Mouse (Mus musculus) heart, embryonic 10.5 days (tissue): ENCODE measurements around the gene Caml. TPM values are rescaled to one million over a fixed set of nuclear protein-coding genes. Genes with fewer than 3 reads are reported as not detected.
"Not testable (repeated sequence)": the region's sequence is repeated elsewhere in the genome, so short reads cannot be mapped to it uniquely, and the experiment has no call there.

Source experiments
- DNase-seq: peaks from one replicate; pipeline ENCODE4 v3.0.0-alpha.2; 2017; ENCODE audit warnings: low spot score
- H3K27ac ChIP-seq: fragments of 300-500 bp; sonication (generic); 2 replicates; pipeline ENCODE4 v1.5.1; 2016; ENCODE audit warnings: mild to moderate bottlenecking
- H3K27me3 ChIP-seq: fragments of 300-500 bp; sonication (generic); 2 replicates; pipeline ENCODE4 v1.6.1; 2016; ENCODE audit warnings: mild to moderate bottlenecking; ENCODE audit not compliant: poor library complexity, insufficient read depth, severe bottlenecking
- H3K36me3 ChIP-seq: fragments of 300-500 bp; sonication (generic); 2 replicates; pipeline ENCODE4 v1.6.1; 2016; ENCODE audit warnings: mild to moderate bottlenecking, moderate library complexity
- H3K4me1 ChIP-seq: fragments of 300-500 bp; sonication (generic); 2 replicates; pipeline ENCODE4 v1.6.1; 2016; ENCODE audit warnings: mild to moderate bottlenecking
- H3K4me3 ChIP-seq: fragments of 300-500 bp; sonication (generic); 2 replicates; pipeline ENCODE4 v1.5.1; 2016; ENCODE audit warnings: mild to moderate bottlenecking, moderate library complexity
- H3K9me3 ChIP-seq: fragments of 300-500 bp; sonication (generic); 2 replicates; pipeline ENCODE4 v1.6.1; 2016; ENCODE audit warnings: mild to moderate bottlenecking, moderate library complexity
- WGBS: fragments of 180-500 bp; shearing (Covaris S2); methylation state at CpG from one replicate; pipeline ENCODE4 v1.1.7; 2016; 5-methylcytosine and 5-hydroxymethylcytosine counted together
- polyA plus RNA-seq: library from polyadenylated mRNA; unstranded; fragments of >200 nt; fragmentation: Nextera tagmentation; extraction: Ambion mirVana; gene quantifications from 2 replicates; pipeline ENCODE4 v1.2.1, GENCODE M21; 2016

Caml gene
- 31.3 and 41.8 TPM in 2 replicates for polyA plus RNA-seq

- Histone ChIP-seq H3K4me3 (peak within 1 kb of the TSS; percentile 88), H3K9me3 (no peaks in the 10 kb centered on the region), H3K36me3 (peaks cover 22% of the 10 kb centered on the region), H3K27me3 (no peaks in the 10 kb centered on the region), H3K4me1 (peaks cover 11% of the 10 kb centered on the region), H3K27ac (peak within 1 kb of the TSS; percentile 94)
- peak; percentile 95 for DNase-seq
- WGBS, result under 1% methylated on average over 59 of the region's 59 CpGs
Observed at GRCm38 (mm10) chr13:55622649-55623541, at the start of gene Caml. TSS of gene Caml (plus strand) at chr13:55623005.

DNA sequence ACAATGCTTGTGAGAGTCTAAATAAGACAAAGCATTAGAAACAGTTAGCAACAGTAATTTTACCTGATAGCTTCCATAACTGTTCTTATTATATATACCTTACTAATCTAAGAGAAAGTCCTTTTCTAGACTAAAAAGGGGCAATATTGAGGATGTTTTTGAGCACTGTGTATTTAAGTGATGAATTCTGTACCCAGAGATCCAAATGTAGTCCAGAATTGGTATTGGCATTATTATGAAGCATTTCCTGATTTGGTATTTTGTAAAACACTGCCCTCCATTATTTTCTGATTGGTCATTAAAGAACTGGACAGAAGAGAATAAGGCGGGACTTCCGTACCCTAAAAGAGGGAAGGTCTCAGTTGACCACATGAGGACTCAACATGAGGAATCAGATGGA is 49.4 kb upstream of the Caml start, which contains the start of gene Tmed9:
Gene Tmed9 (plus strand): TSS at position 301 of the 400 bp plus-strand sequence.
- 96% methylated on average over 2 of the region's 2 CpGs for whole genome bisulfite sequencing
- H3K4me1 ChIP-seq, result peaks cover 23% of the 10 kb centered on the region
- H3K4me3 ChIP-seq, result no peak within 1 kb of the TSS
- no peaks in the 10 kb centered on the region for H3K9me3 ChIP-seq
- H3K36me3 ChIP-seq, result peaks cover 1% of the 10 kb centered on the region; the same call in 1 of the 2 replicates
- no peak for DNase-seq
- no peak within 1 kb of the TSS for H3K27ac ChIP-seq
- H3K27me3 ChIP-seq, result no peaks in the 10 kb centered on the region

DNA sequence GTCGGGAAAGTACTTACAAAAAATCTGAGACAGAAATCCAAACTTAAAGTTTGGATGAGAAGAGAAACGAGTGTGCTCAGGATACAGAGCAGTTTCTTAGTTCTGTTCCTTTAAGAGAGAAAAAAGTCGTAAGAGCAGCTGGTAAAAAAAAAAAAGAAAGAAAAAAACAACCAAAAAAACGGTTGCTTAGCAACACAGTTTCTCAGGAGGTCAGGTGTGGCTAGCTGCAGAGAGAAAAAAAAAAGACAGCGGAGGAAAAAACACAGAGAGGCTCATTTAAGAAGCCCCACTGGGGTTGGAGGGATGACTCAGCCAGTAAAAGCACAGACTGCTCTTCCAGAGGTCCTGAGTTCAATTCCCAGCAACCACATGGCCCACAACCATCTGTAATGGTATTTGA is 48.5 kb upstream of the Caml start:
- Histone ChIP-seq H3K9me3 (no peaks in the 10 kb centered on the region), H3K27me3 (no peaks in the 10 kb centered on the region), H3K4me3 (no peak overlapping the region), H3K4me1 (peaks cover 18% of the 10 kb centered on the region), H3K36me3 (no peaks in the 10 kb centered on the region), H3K27ac (no peak overlapping the region)
- WGBS, result 79% methylated on average over 5 of the region's 5 CpGs
- DNase-seq, result no peak

GRCm38 (mm10) chr13:55575932-55576331 is 46.9 kb upstream of the Caml start:
- Histone ChIP-seq H3K27ac (no peak overlapping the region), H3K36me3 (no peaks in the 10 kb centered on the region), H3K27me3 (no peaks in the 10 kb centered on the region), H3K4me3 (no peak overlapping the region), H3K4me1 (peaks cover 8% of the 10 kb centered on the region; the same call in 1 of the 2 replicates), H3K9me3 (no peaks in the 10 kb centered on the region)
- DNase-seq, result no peak
- WGBS, result 54% methylated on average over 5 of the region's 5 CpGs

- 80% methylated on average over 7 of the region's 7 CpGs for whole genome bisulfite sequencing
Observed at GRCm38 (mm10) chr13:55576872-55577271, 45.9 kb upstream of the Caml start.

GRCm38 (mm10) chr13:55578086-55578485 is 44.7 kb upstream of the Caml start:
- H3K36me3 ChIP-seq, result no peaks in the 10 kb centered on the region
- H3K4me1 ChIP-seq, result no peaks in the 10 kb centered on the region
- no peak for DNase-seq
- H3K9me3 ChIP-seq, result no peaks in the 10 kb centered on the region
- H3K4me3 ChIP-seq, result no peak overlapping the region
- no peak overlapping the region for H3K27ac ChIP-seq
- WGBS, result 75% methylated on average over 4 of the region's 4 CpGs
- no peaks in the 10 kb centered on the region for H3K27me3 ChIP-seq

More at GRCm38 (mm10) chr13:55576872-55577271, 45.9 kb upstream of the Caml start:
- not testable (repeated sequence) for H3K27ac ChIP-seq, H3K4me1 ChIP-seq, H3K36me3 ChIP-seq, DNase-seq, H3K27me3 ChIP-seq, H3K4me3 ChIP-seq, H3K9me3 ChIP-seq

DNA sequence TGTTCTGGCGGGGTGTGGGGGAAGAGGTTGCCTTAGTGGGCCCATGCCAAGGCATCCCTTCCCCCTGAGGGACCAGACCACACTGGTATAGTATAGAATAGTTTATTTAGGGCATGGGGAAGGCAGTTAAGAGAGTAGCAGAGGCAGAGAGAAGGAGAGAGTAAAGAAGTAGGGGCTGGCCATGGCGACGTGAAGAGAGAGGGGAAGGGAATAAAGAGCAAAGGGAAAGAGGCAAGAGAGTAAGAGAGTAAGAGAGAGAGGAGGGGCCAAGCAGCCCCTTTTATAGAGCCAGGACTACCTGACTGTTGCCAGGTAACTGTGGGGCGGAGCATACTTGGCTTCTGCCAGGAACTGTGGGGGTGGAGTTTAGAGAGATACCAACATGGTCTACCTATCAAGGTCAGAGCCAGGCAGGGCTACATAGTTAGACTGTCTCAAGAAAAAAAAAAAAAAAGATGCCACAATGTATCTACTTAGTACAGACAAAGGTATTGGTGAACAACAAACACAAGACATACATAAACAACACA is 30.8 kb upstream of the Caml start:
- H3K36me3 ChIP-seq, result peaks cover 28% of the 10 kb centered on the region
- 0 out of 2 replicates have a peak, but pooled peaks cover 4% of the 10 kb centered on the region for H3K27me3 ChIP-seq
- H3K4me3 ChIP-seq, result peak overlapping the region; percentile 84; the same call in 1 of the 2 replicates
- H3K27ac ChIP-seq, result no peak overlapping the region; the same call in 1 of the 2 replicates
- DNase-seq, result no peak
- H3K9me3 ChIP-seq, result no peaks in the 10 kb centered on the region
- 61% methylated on average over 4 of the region's 4 CpGs for WGBS
- H3K4me1 ChIP-seq, result peaks cover 11% of the 10 kb centered on the region

- peak; percentile 99 for DNase-seq
- Histone ChIP-seq H3K27me3 (0 out of 2 replicates have a peak, but pooled peaks cover 4% of the 10 kb centered on the region), H3K4me1 (peaks cover 11% of the 10 kb centered on the region), H3K9me3 (no peaks in the 10 kb centered on the region), H3K36me3 (peaks cover 34% of the 10 kb centered on the region), H3K4me3 (peak overlapping the region; percentile 84), H3K27ac (peak overlapping the region; percentile 93)
- WGBS, result 4% methylated on average over 29 of the region's 29 CpGs
Observed at GRCm38 (mm10) chr13:55592512-55593253, 30.1 kb upstream of the Caml start.

- H3K4me1 ChIP-seq, result peaks cover 11% of the 10 kb centered on the region
- DNase-seq, result no peak
- H3K27ac ChIP-seq, result peak overlapping the region; percentile 93
- H3K9me3 ChIP-seq, result no peaks in the 10 kb centered on the region
- H3K27me3 ChIP-seq, result 0 out of 2 replicates have a peak, but pooled peaks cover 4% of the 10 kb centered on the region
- H3K36me3 ChIP-seq, result peaks cover 40% of the 10 kb centered on the region
- WGBS, result under 1% methylated on average over 31 of the region's 31 CpGs
- H3K4me3 ChIP-seq, result peak overlapping the region; percentile 84
Observed at GRCm38 (mm10) chr13:55593254-55593747, 29.5 kb upstream of the Caml start.

DNA sequence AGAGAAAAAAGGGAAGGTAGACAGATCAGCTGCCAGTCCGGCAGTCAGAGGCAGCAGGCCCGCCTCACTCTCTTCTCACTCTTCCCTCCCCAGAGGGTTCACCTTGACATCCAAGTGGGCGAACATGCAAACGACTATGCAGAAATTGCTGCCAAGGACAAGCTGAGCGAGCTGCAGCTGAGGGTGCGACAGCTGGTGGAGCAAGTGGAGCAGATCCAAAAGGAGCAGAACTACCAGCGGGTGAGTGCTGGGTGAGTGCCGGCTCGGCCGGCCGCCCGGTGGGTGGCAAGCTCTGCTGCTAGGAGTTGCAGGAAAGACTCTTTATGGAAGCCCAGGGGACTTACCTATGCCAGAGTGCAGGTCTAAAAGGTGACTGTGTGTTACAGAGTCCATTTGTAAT is 27.4 kb upstream of the Caml start:
- H3K9me3 ChIP-seq, result no peaks in the 10 kb centered on the region
- 0 out of 2 replicates have a peak, but pooled peaks cover 4% of the 10 kb centered on the region for H3K27me3 ChIP-seq
- peaks cover 45% of the 10 kb centered on the region for H3K36me3 ChIP-seq
- peaks cover 20% of the 10 kb centered on the region for H3K4me1 ChIP-seq
- no peak overlapping the region for H3K27ac ChIP-seq
- H3K4me3 ChIP-seq, result no peak overlapping the region
- DNase-seq, result no peak
- 90% methylated on average over 12 of the region's 12 CpGs for WGBS

- H3K27me3 ChIP-seq, result no peaks in the 10 kb centered on the region
- peaks cover 27% of the 10 kb centered on the region for H3K4me1 ChIP-seq
- no peaks in the 10 kb centered on the region for H3K9me3 ChIP-seq
- H3K27ac ChIP-seq, result no peak overlapping the region
- WGBS, result 94% methylated on average over 12 of the region's 12 CpGs
- no peak overlapping the region for H3K4me3 ChIP-seq
- H3K36me3 ChIP-seq, result peaks cover 45% of the 10 kb centered on the region
- DNase-seq, result no peak
Observed at GRCm38 (mm10) chr13:55596802-55597201, 26.0 kb upstream of the Caml start.
